Mouse (Mus musculus): ENCODE measurements around the gene Slc46a1.
A peak's percentile ranks its signal among the peaks of the same experiment; 100 is the strongest.

The Slc46a1 gene

GRCm38 (mm10) chr11:78465568-78466180 is at the start of gene Slc46a1:
Gene Slc46a1, plus strand, starts transcription at chr11:78465697.
- DNase-seq (ENCODE audit: low read depth, low spot score): peak; percentile 75

GRCm38 (mm10) chr11:78416854-78417253 is 48.6 kb upstream of the Slc46a1 start:
- DNase-seq (ENCODE audit: low read depth, low spot score): no peak

GRCm38 (mm10) chr11:78420263-78420889 is 45.1 kb upstream of the Slc46a1 start:
- DNase-seq (ENCODE audit: low read depth, low spot score): no peak

- no peak for DNase-seq (ENCODE audit: low read depth, low spot score)
Measured at GRCm38 (mm10) chr11:78421201-78422009, 44.1 kb upstream of the Slc46a1 start.

GRCm38 (mm10) chr11:78422055-78422819 is 43.3 kb upstream of the Slc46a1 start, which contains the start of gene Slc13a2:
Gene Slc13a2, minus strand, starts transcription at chr11:78422217.
- no peak for DNase-seq (ENCODE audit: low read depth, low spot score)

- no peak for DNase-seq (ENCODE audit: low read depth, low spot score)
Measured at GRCm38 (mm10) chr11:78424352-78424751, 41.1 kb upstream of the Slc46a1 start.

GRCm38 (mm10) chr11:78425572-78425971 is 39.9 kb upstream of the Slc46a1 start:
- DNase-seq (ENCODE audit: low read depth, low spot score): no peak

GRCm38 (mm10) chr11:78427655-78428054 is 37.8 kb upstream of the Slc46a1 start:
- DNase-seq (ENCODE audit: low read depth, low spot score): no peak

- peak; percentile 47 for DNase-seq (ENCODE audit: low read depth, low spot score)
Measured at GRCm38 (mm10) chr11:78428309-78428708, 37.2 kb upstream of the Slc46a1 start.

GRCm38 (mm10) chr11:78430195-78430878 is 35.2 kb upstream of the Slc46a1 start:
- no peak for DNase-seq (ENCODE audit: low read depth, low spot score)

- no peak for DNase-seq (ENCODE audit: low read depth, low spot score)
Measured at GRCm38 (mm10) chr11:78431176-78431575, 34.3 kb upstream of the Slc46a1 start.

- DNase-seq (ENCODE audit: low read depth, low spot score): no peak
Measured at GRCm38 (mm10) chr11:78434052-78434451, 31.4 kb upstream of the Slc46a1 start.

GRCm38 (mm10) chr11:78435776-78436349 is 29.6 kb upstream of the Slc46a1 start:
- peak; percentile 85 for DNase-seq (ENCODE audit: low read depth, low spot score)

GRCm38 (mm10) chr11:78437182-78437581 is 28.3 kb upstream of the Slc46a1 start:
- no peak for DNase-seq (ENCODE audit: low read depth, low spot score)

- no peak for DNase-seq (ENCODE audit: low read depth, low spot score)
Measured at GRCm38 (mm10) chr11:78438399-78438930, 27.0 kb upstream of the Slc46a1 start.

- DNase-seq (ENCODE audit: low read depth, low spot score): no peak
Measured at GRCm38 (mm10) chr11:78443115-78443514, 22.4 kb upstream of the Slc46a1 start.

GRCm38 (mm10) chr11:78447168-78447567 is 18.3 kb upstream of the Slc46a1 start:
- no peak for DNase-seq (ENCODE audit: low read depth, low spot score)

GRCm38 (mm10) chr11:78448242-78448641 is 17.3 kb upstream of the Slc46a1 start:
- no peak for DNase-seq (ENCODE audit: low read depth, low spot score)

GRCm38 (mm10) chr11:78450337-78450736 is 15.2 kb upstream of the Slc46a1 start:
- DNase-seq (ENCODE audit: low read depth, low spot score): no peak

- DNase-seq (ENCODE audit: low read depth, low spot score): peak; percentile 46
Measured at GRCm38 (mm10) chr11:78453675-78454074, 11.8 kb upstream of the Slc46a1 start.
